Mouse (Mus musculus) layer of hippocampus, adult 9-11 months (tissue): ENCODE data around the gene Duoxa2.

Source experiments
- DNase-seq: peaks from one replicate; pipeline ENCODE4 v3.0.0; 2022

Duoxa2 gene

GRCm38 (mm10) chr2:122298596-122299490 is at the start of gene Duoxa2:
TSS of gene Duoxa2 (plus strand) at chr2:122298900.
- no peak for DNase-seq

- no peak for DNase-seq
Measured at GRCm38 (mm10) chr2:122255997-122256396, 42.7 kb upstream of the Duoxa2 start.

GRCm38 (mm10) chr2:122260729-122261128 is 38.0 kb upstream of the Duoxa2 start:
- DNase-seq, result no peak

- DNase-seq, result no peak
Measured at GRCm38 (mm10) chr2:122264690-122265089, 34.0 kb upstream of the Duoxa2 start.

- no peak for DNase-seq
Measured at GRCm38 (mm10) chr2:122266407-122267193, 32.1 kb upstream of the Duoxa2 start.

GRCm38 (mm10) chr2:122278769-122279168 is 19.9 kb upstream of the Duoxa2 start:
- DNase-seq, result no peak

GRCm38 (mm10) chr2:122284091-122284490 is 14.6 kb upstream of the Duoxa2 start:
- no peak for DNase-seq

GRCm38 (mm10) chr2:122286137-122286536 is 12.6 kb upstream of the Duoxa2 start:
- no peak for DNase-seq

GRCm38 (mm10) chr2:122294916-122295315 is 3.8 kb upstream of the Duoxa2 start:
- DNase-seq, result no peak

GRCm38 (mm10) chr2:122297271-122298095 is 1.2 kb upstream of the Duoxa2 start:
- DNase-seq, result no peak

- no peak for DNase-seq
Measured at GRCm38 (mm10) chr2:122298096-122298499, 602 bp upstream of the Duoxa2 start, which contains the start of gene Duox2. TSS of gene Duox2 (minus strand) at chr2:122298449.

- no peak for DNase-seq
Measured at GRCm38 (mm10) chr2:122299911-122300655, 1.4 kb downstream of the Duoxa2 start.

- no peak for DNase-seq
Measured at GRCm38 (mm10) chr2:122300656-122301020, 1.9 kb downstream of the Duoxa2 start.

GRCm38 (mm10) chr2:122301081-122301920 is 2.6 kb downstream of the Duoxa2 start:
- no peak for DNase-seq

GRCm38 (mm10) chr2:122301921-122302573 is 3.3 kb downstream of the Duoxa2 start:
- DNase-seq, result no peak

- DNase-seq, result peak; percentile 26
Measured at GRCm38 (mm10) chr2:122302574-122303241, 4.0 kb downstream of the Duoxa2 start.

- DNase-seq, result no peak
Measured at GRCm38 (mm10) chr2:122304544-122304943, 5.8 kb downstream of the Duoxa2 start.

- no peak for DNase-seq
Measured at GRCm38 (mm10) chr2:122305097-122305892, 6.6 kb downstream of the Duoxa2 start.

- peak; percentile 19 for DNase-seq
Measured at GRCm38 (mm10) chr2:122306184-122306583, 7.5 kb downstream of the Duoxa2 start.
